Mouse (Mus musculus): ENCODE results near the gene Fam71e2. TPM values are rescaled to one million over a fixed set of nuclear protein-coding genes. Genes with fewer than 3 reads are reported as not detected.

Fam71e2 gene
- polyA plus RNA-seq, 1 experiment: not detected

GRCm38 (mm10) chr7:4744886-4745285 is 26.2 kb downstream of the Fam71e2 start:
- WGBS: 89% methylated on average over 6 of the region's 6 CpGs
- TF ChIP-seq POLR2A (IDR thresholded peaks at IDR 0.05; ENCODE audit: low read depth, low read length) (no peak), CTCF (IDR thresholded peaks at IDR 0.05; ENCODE audit: extremely low read depth, insufficient read depth, insufficient read length, insufficient replicate concordance) (no peak)
- Histone ChIP-seq H3K27me3 (ENCODE audit: control insufficient read depth, insufficient read depth, low read length) (no peaks in the 10 kb centered on the region), H3K4me3 (ENCODE audit: extremely low read depth, insufficient read depth, insufficient read length) (no peak overlapping the region), H3K27ac (ENCODE audit: insufficient read depth, low read length) (no peak overlapping the region), H3K4me1 (ENCODE audit: control insufficient read depth, insufficient read depth, insufficient read length) (peaks cover 2% of the 10 kb centered on the region; the same call in 1 of the 2 replicates), H3K36me3 (ENCODE audit: control insufficient read depth, insufficient read depth, low read length) (peaks cover 7% of the 10 kb centered on the region)
- no peak for DNase-seq (ENCODE audit: low read depth in 1 of 2, low spot score in 2 of 2)

GRCm38 (mm10) chr7:4743354-4743753 is 27.7 kb downstream of the Fam71e2 start:
- peaks cover 7% of the 10 kb centered on the region; the same call in 1 of the 2 replicates for H3K4me1 ChIP-seq (ENCODE audit: control insufficient read depth, insufficient read depth, insufficient read length)
- H3K4me3 ChIP-seq (ENCODE audit: extremely low read depth, insufficient read depth, insufficient read length): no peak overlapping the region
- no peak overlapping the region for H3K27ac ChIP-seq (ENCODE audit: insufficient read depth, low read length)
- DNase-seq (ENCODE audit: low read depth in 1 of 2, low spot score in 2 of 2): no peak
- peaks cover 7% of the 10 kb centered on the region for H3K36me3 ChIP-seq (ENCODE audit: control insufficient read depth, insufficient read depth, low read length)
- no peak for TF ChIP-seq CTCF (IDR thresholded peaks at IDR 0.05; ENCODE audit: extremely low read depth, insufficient read depth, insufficient read length, insufficient replicate concordance)
- TF ChIP-seq POLR2A (IDR thresholded peaks at IDR 0.05; ENCODE audit: low read depth, low read length): no peak
- 75% methylated on average over 2 of the region's 2 CpGs for WGBS
- no peaks in the 10 kb centered on the region for H3K27me3 ChIP-seq (ENCODE audit: control insufficient read depth, insufficient read depth, low read length)

- Histone ChIP-seq H3K27ac (ENCODE audit: insufficient read depth, low read length) (no peak overlapping the region), H3K4me1 (ENCODE audit: control insufficient read depth, insufficient read depth, insufficient read length) (peaks cover 7% of the 10 kb centered on the region; the same call in 1 of the 2 replicates)
- DNase-seq (ENCODE audit: low read depth in 1 of 2, low spot score in 2 of 2): no peak
Observed at GRCm38 (mm10) chr7:4742482-4742819, 28.7 kb downstream of the Fam71e2 start.

GRCm38 (mm10) chr7:4741672-4742481 is 29.2 kb downstream of the Fam71e2 start:
- peaks cover 7% of the 10 kb centered on the region; the same call in 1 of the 2 replicates for H3K4me1 ChIP-seq (ENCODE audit: control insufficient read depth, insufficient read depth, insufficient read length)
- H3K36me3 ChIP-seq (ENCODE audit: control insufficient read depth, insufficient read depth, low read length): peaks cover 7% of the 10 kb centered on the region
- no peak overlapping the region for H3K4me3 ChIP-seq (ENCODE audit: extremely low read depth, insufficient read depth, insufficient read length)
- H3K27me3 ChIP-seq (ENCODE audit: control insufficient read depth, insufficient read depth, low read length): no peaks in the 10 kb centered on the region
- DNase-seq (ENCODE audit: low read depth in 1 of 2, low spot score in 2 of 2): no peak
- no peak overlapping the region for H3K27ac ChIP-seq (ENCODE audit: insufficient read depth, low read length)
- TF ChIP-seq CTCF (IDR thresholded peaks at IDR 0.05; ENCODE audit: extremely low read depth, insufficient read depth, insufficient read length, insufficient replicate concordance) (no peak), POLR2A (IDR thresholded peaks at IDR 0.05; ENCODE audit: low read depth, low read length) (no peak)
- WGBS: 93% methylated on average over 21 of the region's 21 CpGs

More at GRCm38 (mm10) chr7:4742482-4742819, 28.7 kb downstream of the Fam71e2 start:
- WGBS: 91% methylated on average over 6 of the region's 6 CpGs
- TF ChIP-seq CTCF (IDR thresholded peaks at IDR 0.05; ENCODE audit: extremely low read depth, insufficient read depth, insufficient read length, insufficient replicate concordance) (no peak), POLR2A (IDR thresholded peaks at IDR 0.05; ENCODE audit: low read depth, low read length) (no peak)
- peaks cover 7% of the 10 kb centered on the region for H3K36me3 ChIP-seq (ENCODE audit: control insufficient read depth, insufficient read depth, low read length)
- no peak overlapping the region for H3K4me3 ChIP-seq (ENCODE audit: extremely low read depth, insufficient read depth, insufficient read length)
- H3K27me3 ChIP-seq (ENCODE audit: control insufficient read depth, insufficient read depth, low read length): no peaks in the 10 kb centered on the region

- Histone ChIP-seq H3K4me1 (ENCODE audit: control insufficient read depth, insufficient read depth, insufficient read length) (peaks cover 7% of the 10 kb centered on the region; the same call in 1 of the 2 replicates), H3K27ac (ENCODE audit: insufficient read depth, low read length) (no peak overlapping the region), H3K36me3 (ENCODE audit: control insufficient read depth, insufficient read depth, low read length) (peaks cover 1% of the 10 kb centered on the region), H3K27me3 (ENCODE audit: control insufficient read depth, insufficient read depth, low read length) (no peaks in the 10 kb centered on the region), H3K4me3 (ENCODE audit: extremely low read depth, insufficient read depth, insufficient read length) (peak overlapping the region; percentile 90)
- 24% methylated on average over 4 of the region's 4 CpGs for WGBS
- no peak for DNase-seq (ENCODE audit: low read depth in 1 of 2, low spot score in 2 of 2)
- TF ChIP-seq CTCF (IDR thresholded peaks at IDR 0.05; ENCODE audit: extremely low read depth, insufficient read depth, insufficient read length, insufficient replicate concordance) (no peak), POLR2A (IDR thresholded peaks at IDR 0.05; ENCODE audit: low read depth, low read length) (no peak)
Observed at GRCm38 (mm10) chr7:4741151-4741550, 30.0 kb downstream of the Fam71e2 start.

- DNase-seq (ENCODE audit: low read depth in 1 of 2, low spot score in 2 of 2): no peak
Observed at GRCm38 (mm10) chr7:4740309-4740727, 30.8 kb downstream of the Fam71e2 start.

More at GRCm38 (mm10) chr7:4740309-4740727, 30.8 kb downstream of the Fam71e2 start:
- under 1% methylated on average over 14 of the region's 14 CpGs for WGBS
- Histone ChIP-seq H3K27me3 (ENCODE audit: control insufficient read depth, insufficient read depth, low read length) (no peaks in the 10 kb centered on the region), H3K36me3 (ENCODE audit: control insufficient read depth, insufficient read depth, low read length) (no peaks in the 10 kb centered on the region; the same call in 1 of the 2 replicates), H3K4me3 (ENCODE audit: extremely low read depth, insufficient read depth, insufficient read length) (peak overlapping the region; percentile 90), H3K4me1 (ENCODE audit: control insufficient read depth, insufficient read depth, insufficient read length) (peaks cover 7% of the 10 kb centered on the region; the same call in 1 of the 2 replicates), H3K27ac (ENCODE audit: insufficient read depth, low read length) (peak overlapping the region; percentile 82)
- no peak for TF ChIP-seq CTCF (IDR thresholded peaks at IDR 0.05; ENCODE audit: extremely low read depth, insufficient read depth, insufficient read length, insufficient replicate concordance)
- TF ChIP-seq POLR2A (IDR thresholded peaks at IDR 0.05; ENCODE audit: low read depth, low read length): no peak
